Mouse (Mus musculus) liver, embryonic 14.5 days (tissue): ENCODE results near the gene Mdm2. TPM values are rescaled to one million over a fixed set of nuclear protein-coding genes. Genes with fewer than 3 reads are reported as not detected.

Experiments
- ATAC-seq: fragments of 200-750 bp; cut with Nextera tagmentation; 2 replicates; pipeline ENCODE4 v1.8.0; 2017; ENCODE audit warnings: moderate number of reproducible peaks, mild to moderate bottlenecking, moderate library complexity; ENCODE audit not compliant: insufficient read depth
- DNase-seq, 3 experiments: peaks; one replicate each; pipeline ENCODE4 v3.0.0-alpha.2; 2012 to 2013; ENCODE audit warnings: low read depth in 3 of 3, low spot score in 3 of 3
- H3K27ac ChIP-seq: fragments of 300-500 bp; sonication (generic); 2 replicates; pipeline ENCODE4 v1.5.1; 2014; ENCODE audit warnings: moderate library complexity, mild to moderate bottlenecking, control low read depth, inconsistent platforms
- H3K27me3 ChIP-seq: fragments of 300-500 bp; sonication (generic); 2 replicates; pipeline ENCODE4 v1.6.1; 2014; ENCODE audit warnings: mild to moderate bottlenecking, low read length, moderate library complexity; ENCODE audit not compliant: control insufficient read depth, insufficient read depth
- H3K36me3 ChIP-seq: fragments of 300-500 bp; sonication (generic); replicated peaks from 2 replicates; pipeline ENCODE4 v1.6.1; 2014; ENCODE audit warnings: low read depth; ENCODE audit not compliant: control insufficient read depth, insufficient read depth
- H3K4me1 ChIP-seq, 2 experiments: fragments of 200-500 bp in 1 of 2; fragments of 300-500 bp in 1 of 2; sonication (generic) in 1 of 2; replicated peaks; 2 replicates each; pipeline ENCODE4 v1.6.1; 2012 to 2014; ENCODE audit warnings: antibody characterized with exemption in 1 of 2, inconsistent platforms in 1 of 2, low read length in 1 of 2; ENCODE audit not compliant: control insufficient read depth in 2 of 2, insufficient read depth in 2 of 2
- H3K4me2 ChIP-seq: fragments of 300-500 bp; sonication (generic); 2 replicates; pipeline ENCODE4 v1.6.1; 2014; ENCODE audit warnings: low read depth, mild to moderate bottlenecking, control low read depth, moderate library complexity
- H3K4me3 ChIP-seq, 2 experiments: fragments of 200-500 bp in 1 of 2; fragments of 300-500 bp in 1 of 2; sonication (generic) in 1 of 2; 2 replicates each; pipeline ENCODE4 v1.5.1; 2012 to 2014; ENCODE audit warnings: low read depth in 2 of 2, low read length in 2 of 2, mild to moderate bottlenecking in 2 of 2, control low read depth in 1 of 2, inconsistent platforms in 1 of 2, moderate library complexity in 1 of 2; ENCODE audit not compliant: insufficient read depth in 1 of 2
- H3K9ac ChIP-seq: fragments of 300-500 bp; sonication (generic); replicated peaks from 2 replicates; pipeline ENCODE4 v1.6.1; 2014; ENCODE audit warnings: mild to moderate bottlenecking, control low read depth, moderate library complexity
- H3K9me3 ChIP-seq: fragments of 300-500 bp; sonication (generic); 2 replicates; pipeline ENCODE4 v1.6.1; 2016; ENCODE audit warnings: low read length, mixed read lengths; ENCODE audit not compliant: control insufficient read depth
- CTCF ChIP-seq: IDR thresholded peaks from 2 replicates; pipeline ENCODE4 v1.5.1; 2016; ENCODE audit warnings: antibody characterized with exemption, low read depth, control low read depth
- EP300 ChIP-seq: IDR thresholded peaks from 2 replicates; pipeline ENCODE4 v1.6.1; 2016; ENCODE audit warnings: antibody characterized with exemption, low read depth
- WGBS: fragments of 180-500 bp; shearing (Covaris S2); extraction: QIAGEN DNeasy Blood & Tissue Kit; methylation state at CpG from one replicate; pipeline ENCODE4 v1.1.7; 2014; ENCODE audit not compliant: insufficient replicate concordance; 5-methylcytosine and 5-hydroxymethylcytosine counted together
- polyA plus RNA-seq, 2 experiments: library from polyadenylated mRNA; depleted of rRNA in 1 of 2; stranded (reverse) in 1 of 2; unstranded in 1 of 2; fragments of >200 nt; fragmentation: Nextera tagmentation in 1 of 2; extraction: Ambion mirVana in 1 of 2; gene quantifications; 2 replicates each; pipeline versions ENCODE4 v1.2.1 to v1.2.3; 2012 to 2014

The Mdm2 gene
- polyA plus RNA-seq, 2 experiments, result 12.8 to 20.0 TPM

DNA sequence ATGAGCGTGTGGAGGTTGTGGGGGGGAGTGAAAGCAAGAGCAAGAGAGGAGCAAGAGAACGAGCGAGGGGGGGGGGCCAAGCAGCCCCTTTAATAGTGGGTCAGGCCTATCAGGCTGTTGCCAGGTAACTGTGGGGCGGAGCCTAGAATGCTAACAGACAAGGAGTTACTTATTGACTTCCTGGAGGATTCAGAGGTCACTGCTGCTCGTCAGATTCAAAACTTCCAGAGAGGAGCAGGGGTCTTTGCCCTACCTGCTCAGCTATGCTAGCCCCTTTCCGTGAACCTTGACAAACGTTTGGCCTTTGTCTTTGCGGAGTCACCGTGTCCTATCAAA is 46.7 kb downstream of the Mdm2 start:
- H3K4me2 ChIP-seq, result peak overlapping the region; percentile 36
- H3K4me1 ChIP-seq, result peaks cover 0 to 5% of the 10 kb centered on the region in 2 experiments; a peak in 1 of 4 replicates
- no peaks in the 10 kb centered on the region for H3K36me3 ChIP-seq
- no peak for TF ChIP-seq CTCF
- WGBS, result 44% methylated on average over 9 of the region's 9 CpGs
- no peak overlapping the region for H3K9ac ChIP-seq
- peak overlapping the region in 1 of 2 experiments; percentile 5; a peak in 1 of 4 replicates for H3K4me3 ChIP-seq
- ATAC-seq (peak; percentile 63; the same call in 1 of the 2 replicates), DNase-seq (no peak)
- no peaks in the 10 kb centered on the region for H3K9me3 ChIP-seq
- H3K27me3 ChIP-seq, result no peaks in the 10 kb centered on the region
- H3K27ac ChIP-seq, result no peak overlapping the region

DNA sequence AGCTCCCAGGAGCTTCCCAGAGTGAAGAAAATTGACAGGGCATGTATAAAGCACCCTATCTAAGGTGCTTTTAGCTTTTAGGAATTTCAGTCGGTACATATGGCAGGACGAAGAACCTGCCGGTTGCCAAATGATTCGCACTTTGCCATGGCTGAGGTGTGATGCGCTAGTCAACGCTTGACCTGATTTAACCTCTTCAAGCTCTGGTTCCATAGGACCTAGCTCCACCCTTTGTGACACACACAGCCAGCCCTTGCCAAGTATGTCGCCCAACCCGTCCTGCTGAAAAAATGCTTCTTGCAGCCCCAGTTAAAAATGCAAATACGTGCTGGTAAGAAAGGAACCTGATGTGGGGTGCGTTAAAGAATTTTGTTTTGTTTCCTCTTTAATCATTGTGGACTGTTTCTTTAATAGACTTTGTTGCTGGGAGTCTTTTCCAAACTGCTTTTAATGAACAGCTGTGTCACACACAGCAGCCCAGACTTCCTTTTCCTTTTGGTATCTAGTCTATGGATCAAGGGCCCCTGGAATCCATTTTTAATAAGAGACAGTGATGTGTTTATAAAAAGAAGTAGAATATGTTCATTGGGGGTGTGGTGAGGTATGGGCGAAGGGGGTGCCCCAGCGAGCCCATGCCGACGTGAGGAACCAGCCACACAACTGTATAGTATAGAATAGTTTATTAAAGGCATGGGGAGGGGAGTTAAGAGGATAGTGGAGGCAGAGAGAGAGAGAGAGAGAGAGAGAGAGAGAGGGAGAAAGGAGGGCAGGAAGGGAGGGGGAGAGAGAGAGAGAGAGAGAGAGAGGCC is 47.3 kb downstream of the Mdm2 start:
- 63% methylated on average over 14 of the region's 14 CpGs for WGBS
- Histone ChIP-seq H3K4me2 (peak overlapping the region; percentile 20), H3K9me3 (no peaks in the 10 kb centered on the region), H3K27ac (no peak overlapping the region), H3K27me3 (no peaks in the 10 kb centered on the region), H3K4me1 (peaks cover 0 to 5% of the 10 kb centered on the region in 2 experiments; a peak in 1 of 4 replicates), H3K9ac (no peak overlapping the region), H3K36me3 (no peaks in the 10 kb centered on the region), H3K4me3 (no peak overlapping the region)
- DNase-seq, result no peak
- TF ChIP-seq CTCF, result no peak
- TF ChIP-seq EP300, result no peak
- peak; percentile 65; the same call in 1 of the 2 replicates for ATAC-seq

DNA sequence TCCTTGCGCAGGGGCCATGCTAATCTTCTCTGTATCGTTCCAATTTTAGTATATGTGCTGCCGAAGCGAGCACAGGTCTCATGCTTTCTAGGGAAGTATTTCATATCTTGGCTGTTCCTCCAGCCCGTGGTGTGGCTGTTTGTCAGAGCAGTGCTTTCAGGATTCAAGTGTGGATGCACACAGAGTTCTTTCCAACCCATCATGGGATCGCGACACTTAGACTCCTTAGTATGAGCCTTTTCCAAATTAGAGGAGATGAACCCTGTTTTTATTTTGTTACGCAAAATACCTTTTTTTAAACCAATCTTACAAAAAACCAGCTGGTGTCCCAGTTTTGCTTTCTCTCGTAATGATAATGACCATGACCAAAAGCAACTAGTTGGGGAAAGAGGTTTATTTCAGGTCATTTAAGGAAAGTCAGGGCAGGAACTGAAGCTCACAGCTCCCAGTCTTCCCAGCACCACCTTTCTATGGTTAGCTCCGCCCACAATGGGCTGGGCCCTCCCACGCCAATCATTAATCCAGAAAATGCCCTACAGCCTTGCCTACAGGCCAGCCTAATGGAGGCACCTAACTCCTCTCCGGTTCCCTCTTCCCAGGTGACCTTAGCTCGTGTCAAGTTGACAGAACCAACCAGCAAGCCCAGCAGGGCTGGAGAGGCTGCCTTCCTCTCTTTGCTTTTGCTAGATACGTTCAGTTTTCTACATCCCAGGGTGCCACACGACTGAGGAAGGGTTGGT is 48.1 kb downstream of the Mdm2 start:
- H3K9ac ChIP-seq, result no peak overlapping the region
- no peak overlapping the region for H3K27ac ChIP-seq
- H3K4me2 ChIP-seq, result no peak overlapping the region; the same call in 1 of the 2 replicates
- TF ChIP-seq EP300 (no peak), CTCF (no peak)
- no peaks in the 10 kb centered on the region for H3K9me3 ChIP-seq
- H3K4me1 ChIP-seq, result peaks cover 0 to 5% of the 10 kb centered on the region in 2 experiments; a peak in 1 of 4 replicates
- no peaks in the 10 kb centered on the region for H3K36me3 ChIP-seq
- ATAC-seq, result peak; percentile 62
- H3K4me3 ChIP-seq, result no peak overlapping the region
- no peaks in the 10 kb centered on the region for H3K27me3 ChIP-seq
- 57% methylated on average over 15 of the region's 15 CpGs for WGBS
- DNase-seq, result no peak

DNA sequence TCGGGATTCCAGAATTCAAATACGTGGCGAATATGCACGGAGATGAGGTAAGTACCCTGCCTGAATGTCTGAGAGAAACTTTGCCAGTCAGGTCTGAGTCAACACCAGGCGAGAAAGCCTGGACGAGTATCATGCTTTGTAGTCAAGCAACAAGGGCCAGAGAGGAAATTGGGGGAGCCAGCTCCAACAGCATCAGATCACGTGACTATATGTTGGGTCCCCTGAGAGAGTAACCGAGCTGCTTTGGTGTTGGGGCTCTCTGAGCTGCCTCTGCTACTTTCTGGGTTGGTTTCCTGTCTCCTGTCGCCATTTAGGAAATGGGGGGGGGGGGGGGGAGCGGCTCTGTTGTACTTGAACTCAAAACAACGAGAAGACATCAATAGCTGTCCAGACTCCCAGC is 50.7 kb downstream of the Mdm2 start:
- Histone ChIP-seq H3K4me3 (no peak overlapping the region), H3K9me3 (no peaks in the 10 kb centered on the region), H3K4me2 (no peak overlapping the region), H3K4me1 (0 out of 4 replicates have a peak, but pooled peaks cover 0 to 5% of the 10 kb centered on the region in 2 experiments), H3K27ac (no peak overlapping the region), H3K27me3 (no peaks in the 10 kb centered on the region), H3K36me3 (no peaks in the 10 kb centered on the region), H3K9ac (no peak overlapping the region)
- ATAC-seq, result no peak
- no peak for DNase-seq
- TF ChIP-seq EP300, result no peak
- no peak for TF ChIP-seq CTCF
- WGBS, result 43% methylated on average over 9 of the region's 11 CpGs

DNA sequence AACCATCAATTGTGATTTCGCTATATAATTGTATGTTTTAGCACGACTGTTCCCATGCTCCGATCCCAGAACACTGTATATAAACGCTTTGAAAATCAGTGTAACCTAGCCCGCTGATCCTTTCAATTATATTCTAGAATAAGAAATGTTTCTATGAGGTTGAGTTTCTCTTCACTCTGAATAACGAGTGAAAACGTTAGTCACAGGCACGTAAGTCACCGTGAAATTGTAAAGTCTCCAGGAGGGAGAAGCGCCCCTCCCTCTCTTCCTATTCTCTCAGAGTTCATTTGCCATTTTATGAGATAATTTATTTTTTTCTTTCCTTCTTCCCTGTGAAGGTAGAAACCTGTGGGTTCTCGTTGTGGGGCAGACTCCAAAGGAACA is 51.1 kb downstream of the Mdm2 start:
- ATAC-seq, result no peak
- WGBS, result 67% methylated on average over 11 of the region's 11 CpGs
- Histone ChIP-seq H3K36me3 (no peaks in the 10 kb centered on the region), H3K9me3 (no peaks in the 10 kb centered on the region), H3K4me2 (no peak overlapping the region), H3K9ac (no peak overlapping the region), H3K4me1 (0 out of 4 replicates have a peak, but pooled peaks cover 0 to 5% of the 10 kb centered on the region in 2 experiments), H3K4me3 (no peak overlapping the region), H3K27me3 (no peaks in the 10 kb centered on the region), H3K27ac (no peak overlapping the region)
- TF ChIP-seq CTCF, result no peak
- TF ChIP-seq EP300, result no peak
- DNase-seq, result no peak
